Mouse (Mus musculus) erythroblast, embryonic 14.5 days (primary cell): ENCODE data around the gene Tbc1d8.

ENCODE experiments used
- GATA1 ChIP-seq: IDR thresholded peaks from 2 replicates; pipeline ENCODE4 v1.6.1; 2012; ENCODE audit warnings: low read length, inconsistent platforms, mixed read lengths
- TAL1 ChIP-seq: IDR thresholded peaks from 3 replicates; pipeline ENCODE4 v1.6.1; 2012; ENCODE audit warnings: low read length, inconsistent platforms, mixed read lengths

GRCm38 (mm10) chr1:39341807-39342206 lies 136.7 kb downstream of the Tbc1d8 start:
- TF ChIP-seq GATA1 (no peak), TAL1 (no peak)
